Mouse (Mus musculus): Measurements from ENCODE around the gene BC016579. TPM values are rescaled to one million over a fixed set of nuclear protein-coding genes. Genes with fewer than 3 reads are reported as not detected.

Gene BC016579
- not detected for total RNA-seq (2023)

DNA sequence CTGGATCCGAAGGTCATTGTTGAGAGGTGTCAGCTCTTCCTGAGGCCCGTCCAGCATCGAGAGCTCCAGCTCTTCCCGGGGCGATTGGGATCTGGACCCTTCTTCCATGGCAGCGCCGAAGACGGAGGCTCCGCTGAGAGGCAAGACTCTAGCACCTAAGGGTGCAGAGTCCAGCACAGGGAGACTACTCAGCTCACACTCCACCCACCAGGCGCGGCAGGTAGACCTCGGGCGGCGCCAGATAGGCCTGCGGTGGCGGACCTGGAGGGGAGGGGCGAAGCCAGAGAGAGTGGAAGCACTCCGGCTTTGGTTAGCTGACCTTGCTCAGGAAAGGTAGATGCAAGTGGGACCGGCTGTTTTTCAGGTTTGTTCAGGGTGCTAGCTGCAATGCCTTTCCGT lies at the start of gene BC016579:
TSS of gene BC016579 (minus strand) at position 135 of the 399 bp plus-strand sequence.

GRCm38 (mm10) chr16:45693558-45693957 lies 39.7 kb upstream of the BC016579 start, which contains the start of gene Tmprss7:
Tmprss7 (minus strand) TSS chr16:45693658.

DNA sequence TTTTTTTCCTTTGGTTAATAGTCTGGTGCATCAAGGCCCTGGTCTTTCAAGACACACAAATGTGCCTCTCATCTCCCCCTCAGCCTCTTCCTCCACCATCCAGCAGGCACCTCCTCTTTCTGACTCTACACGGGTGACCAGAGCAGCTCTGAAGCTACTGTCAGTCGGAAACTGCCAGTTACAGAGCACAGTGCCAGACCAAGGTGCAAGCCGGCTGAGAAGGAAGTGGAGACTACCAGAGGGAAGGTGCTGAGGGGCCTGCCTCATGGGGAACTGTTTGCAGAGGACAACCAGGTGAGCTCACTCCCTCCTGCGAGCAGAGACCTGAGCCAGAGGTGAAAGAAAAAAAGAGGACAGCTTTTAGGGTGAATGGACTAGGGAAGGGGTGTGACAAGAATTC lies 43.6 kb downstream of the BC016579 start, which contains the start of gene Gcsam:
TSS of gene Gcsam (plus strand) at position 114 of the 400 bp plus-strand sequence.

Other genes with a start within 250 kb of the BC016579 start
- gene Cd200, start 245.0 kb downstream of the BC016579 start, total RNA-seq (2023) = 18.1 TPM
- not detected for gene Gm609, start 161.1 kb downstream of the BC016579 start, total RNA-seq (2023)
- not detected for gene Gm17783, start 122.0 kb downstream of the BC016579 start, total RNA-seq (2023)
- gene Slc9c1, start 118.8 kb downstream of the BC016579 start, total RNA-seq (2023) = not detected
- gene Gcsam, start 43.7 kb downstream of the BC016579 start, total RNA-seq (2023) = 0.33 TPM
- gene Tmprss7, start 39.6 kb upstream of the BC016579 start, total RNA-seq (2023) = 0.24 TPM
- gene Tagln3, start 70.5 kb upstream of the BC016579 start, total RNA-seq (2023) = not detected
- 44.4 TPM for gene Abhd10, start 88.9 kb upstream of the BC016579 start, total RNA-seq (2023)